ENCODE assay signal across 8 mouse cellular contexts in genomic region chr17:84626857-84627305, GRCm38 (mm10). TPM values are rescaled to one million over a fixed set of nuclear protein-coding genes. Genes with fewer than 3 reads are reported as not detected.
DNase-seq lines count a peak whose midpoint lies in the region; ATAC-seq and TF ChIP-seq lines count a peak whose summit lies in the region.

No protein-coding gene starts in this region.

- no peaks in the 10 kb centered on the region for H3K36me3 ChIP-seq in lung, embryonic 14.5 days (ENCODE audit: insufficient read depth)
- H3K36me3 ChIP-seq in forebrain, embryonic 13.5 days (ENCODE audit: poor library complexity, severe bottlenecking) = no peaks in the 10 kb centered on the region
- H3K36me3 ChIP-seq in limb, embryonic 12.5 days = no peaks in the 10 kb centered on the region
- no peaks in the 10 kb centered on the region for H3K36me3 ChIP-seq in stomach, embryonic 14.5 days (ENCODE audit: control insufficient read depth, insufficient read depth, low read length)

- peaks cover 3% of the 10 kb centered on the region; the same call in 1 of the 2 replicates for H3K4me1 ChIP-seq in lung, embryonic 14.5 days (ENCODE audit: insufficient read depth)
- H3K4me1 ChIP-seq in forebrain, embryonic 13.5 days = peaks cover 6% of the 10 kb centered on the region
- peaks cover 16% of the 10 kb centered on the region for H3K4me1 ChIP-seq in limb, embryonic 12.5 days (replicated peaks)
- 0 out of 2 replicates have a peak, but pooled peaks cover 3% of the 10 kb centered on the region for H3K4me1 ChIP-seq in stomach, embryonic 14.5 days (ENCODE audit: control insufficient read depth, insufficient read depth, low read length)

- H3K4me2 ChIP-seq in lung, embryonic 14.5 days = peak overlapping the region; percentile 75
- H3K4me2 ChIP-seq in forebrain, embryonic 13.5 days = peak overlapping the region; percentile 69
- peak overlapping the region; percentile 67 for H3K4me2 ChIP-seq in limb, embryonic 12.5 days
- peak overlapping the region; percentile 60 for H3K4me2 ChIP-seq in stomach, embryonic 14.5 days (replicated peaks; ENCODE audit: low read depth, low read length)

- H3K9me3 ChIP-seq in lung, embryonic 14.5 days (ENCODE audit: low read depth, low read length) = no peaks in the 10 kb centered on the region
- H3K9me3 ChIP-seq in forebrain, embryonic 13.5 days (replicated peaks) = no peaks in the 10 kb centered on the region
- H3K9me3 ChIP-seq in limb, embryonic 12.5 days = peaks cover 11% of the 10 kb centered on the region
- no peaks in the 10 kb centered on the region for H3K9me3 ChIP-seq in stomach, embryonic 14.5 days (ENCODE audit: control insufficient read depth, low read depth, low read length)

- WGBS in lung, embryonic 14.5 days = 18% methylated on average over 9 of the region's 9 CpGs
- 23% methylated on average over 9 of the region's 9 CpGs for WGBS in forebrain, embryonic 13.5 days
- 28% methylated on average over 9 of the region's 9 CpGs for WGBS in limb, embryonic 12.5 days
- 19% methylated on average over 9 of the region's 9 CpGs for WGBS in stomach, embryonic 14.5 days

- TF ChIP-seq CTCF in lung, embryonic 14.5 days (IDR thresholded peaks at IDR 0.05; ENCODE audit: low read depth) = peak; percentile 27; the same call in 1 of the 2 replicates

- DNase-seq in lung, embryonic 14.5 days = peak; percentile 62
- DNase-seq in lung, postnatal 36 days = no peak
- peak; percentile 41 for DNase-seq in cerebellum, adult 11-12 months
- DNase-seq in spleen, postnatal 10 days (ENCODE audit: low spot score in 2 of 2) = no peak
- no peak for DNase-seq in gastrocnemius, postnatal 25 days

- H3K27me3 ChIP-seq in lung, embryonic 14.5 days (ENCODE audit: insufficient read depth, low read length) = no peaks in the 10 kb centered on the region
- no peaks in the 10 kb centered on the region for H3K27me3 ChIP-seq in forebrain, embryonic 13.5 days
- H3K27me3 ChIP-seq in limb, embryonic 12.5 days = no peaks in the 10 kb centered on the region
- H3K27me3 ChIP-seq in stomach, embryonic 14.5 days (ENCODE audit: control insufficient read depth, insufficient read depth, low read length) = no peaks in the 10 kb centered on the region

- peak overlapping the region; percentile 52 for H3K9ac ChIP-seq in lung, embryonic 14.5 days
- peak overlapping the region; percentile 74 for H3K9ac ChIP-seq in forebrain, embryonic 13.5 days
- H3K9ac ChIP-seq in limb, embryonic 12.5 days (replicated peaks) = peak overlapping the region; percentile 58
- H3K9ac ChIP-seq in stomach, embryonic 14.5 days (replicated peaks; ENCODE audit: low read depth, low read length) = peak overlapping the region; percentile 4; the same call in 1 of the 2 replicates

- peak; percentile 56 for ATAC-seq in lung, embryonic 14.5 days (ENCODE audit: insufficient read depth)
- peak; percentile 68 for ATAC-seq in forebrain, embryonic 13.5 days
- ATAC-seq in limb, embryonic 12.5 days (ENCODE audit: insufficient number of reproducible peaks, insufficient read depth, low FRiP score, low TSS enrichment, low read depth) = 0 out of 2 replicates have a peak, but pooled peaks have one; percentile 7
- 0 out of 2 replicates have a peak, but pooled peaks have one; percentile 23 for ATAC-seq in stomach, embryonic 14.5 days (ENCODE audit: insufficient number of reproducible peaks, insufficient read depth, low FRiP score, low read depth)

- H3K4me3 ChIP-seq in lung, embryonic 14.5 days (ENCODE audit: low read depth, low read length) = peak overlapping the region; percentile 61
- H3K4me3 ChIP-seq in forebrain, embryonic 13.5 days = peak overlapping the region; percentile 66
- H3K4me3 ChIP-seq in limb, embryonic 12.5 days (replicated peaks) = peak overlapping the region; percentile 56
- H3K4me3 ChIP-seq in stomach, embryonic 14.5 days (ENCODE audit: low read depth, low read length) = peak overlapping the region; percentile 52

- no peak overlapping the region for H3K27ac ChIP-seq in lung, embryonic 14.5 days (ENCODE audit: low read depth)
- no peak overlapping the region for H3K27ac ChIP-seq in forebrain, embryonic 13.5 days
- peak overlapping the region; percentile 80 for H3K27ac ChIP-seq in limb, embryonic 12.5 days
- H3K27ac ChIP-seq in stomach, embryonic 14.5 days (ENCODE audit: low read length) = no peak overlapping the region; the same call in 1 of the 2 replicates

RNA-seq across cellular contexts. Expression of gene Dync2li1, which starts 0.6 kb away (rescaled TPM):
- polyA plus RNA-seq in lung, embryonic 14.5 days (2014; fragmentation: Nextera tagmentation; extraction: Ambion mirVana) = 33.8 and 36.5 TPM in 2 replicates
- 30.6 and 35.9 TPM in 2 replicates for polyA plus RNA-seq in forebrain, embryonic 13.5 days (2015; fragmentation: Nextera tagmentation; extraction: Ambion mirVana)
- polyA plus RNA-seq in limb, embryonic 12.5 days (2016; fragmentation: Nextera tagmentation; extraction: Ambion mirVana) = 41.5 and 42.1 TPM in 2 replicates
- polyA plus RNA-seq in stomach, embryonic 14.5 days (2014; fragmentation: Nextera tagmentation; extraction: Ambion mirVana) = 37.1 and 39.9 TPM in 2 replicates
- 1 to 10 TPM; 3.1 to 3.6 TPM for total RNA-seq in gastrocnemius, postnatal 25 days (2021)

RNA-seq across cellular contexts. Expression of gene Abcg8, which starts 49.2 kb away (rescaled TPM):
- polyA plus RNA-seq in lung, embryonic 14.5 days (2014; fragmentation: Nextera tagmentation; extraction: Ambion mirVana) = 0.05 and 0.11 TPM in 2 replicates
- polyA plus RNA-seq in forebrain, embryonic 13.5 days (2015; fragmentation: Nextera tagmentation; extraction: Ambion mirVana) = 0.09 and 0.37 TPM in 2 replicates
- 0.11 TPM in 1 of 2 replicates, not detected in the other for polyA plus RNA-seq in limb, embryonic 12.5 days (2016; fragmentation: Nextera tagmentation; extraction: Ambion mirVana)
- polyA plus RNA-seq in stomach, embryonic 14.5 days (2014; fragmentation: Nextera tagmentation; extraction: Ambion mirVana) = 0.20 TPM in 1 of 2 replicates, not detected in the other
- not detected for total RNA-seq in gastrocnemius, postnatal 25 days (2021)

RNA-seq across cellular contexts. Expression of gene Abcg5, which starts 55.9 kb away (rescaled TPM):
- polyA plus RNA-seq in lung, embryonic 14.5 days (2014; fragmentation: Nextera tagmentation; extraction: Ambion mirVana) = 0.57 and 0.70 TPM in 2 replicates
- polyA plus RNA-seq in forebrain, embryonic 13.5 days (2015; fragmentation: Nextera tagmentation; extraction: Ambion mirVana) = 4.1 and 4.3 TPM in 2 replicates
- polyA plus RNA-seq in limb, embryonic 12.5 days (2016; fragmentation: Nextera tagmentation; extraction: Ambion mirVana) = 0.95 and 1.1 TPM in 2 replicates
- polyA plus RNA-seq in stomach, embryonic 14.5 days (2014; fragmentation: Nextera tagmentation; extraction: Ambion mirVana) = 0.94 and 1.8 TPM in 2 replicates
- total RNA-seq in gastrocnemius, postnatal 25 days (2021) = not detected

Comparison
In these comparisons a context has a peak if more than half of its experiments do, and no peak if none do; other contexts are left out.
1. DNase-seq: peak in lung, embryonic 14.5 days (single experiment) and cerebellum, adult 11-12 months (single experiment); none in lung, postnatal 36 days (single experiment), spleen, postnatal 10 days (0 of 2) and gastrocnemius, postnatal 25 days (single experiment).
2. ATAC-seq: peak in every context shown above with its lines; median percentile 68 in forebrain, embryonic 13.5 days; 56 in lung, embryonic 14.5 days; 23 in stomach, embryonic 14.5 days; 7 in limb, embryonic 12.5 days.
3. H3K9ac ChIP-seq: peak in every context shown above with its lines; median percentile 74 in forebrain, embryonic 13.5 days; 58 in limb, embryonic 12.5 days; 52 in lung, embryonic 14.5 days; 4 in stomach, embryonic 14.5 days.
4. Peak in every context shown above with its lines, with median percentiles within 50 percentile points of each other: H3K4me2 ChIP-seq and H3K4me3 ChIP-seq.